Mouse (Mus musculus): ENCODE results near the gene Hook2.

- TF ChIP-seq CTCF (IDR thresholded peaks at IDR 0.05; ENCODE audit: low read depth): no peak
- TF ChIP-seq EP300 (IDR thresholded peaks at IDR 0.05; ENCODE audit: low read depth): no peak
Observed at GRCm38 (mm10) chr8:84949753-84950152, 40.6 kb upstream of the Hook2 start.

Data from heart, postnatal 0 days (tissue).